Mouse (Mus musculus) kidney, adult 2 months (tissue): ENCODE results near the gene Aifm1.

ENCODE experiments used
- CTCF ChIP-seq: fragments of 200-500 bp; conservative IDR thresholded peaks from 2 replicates; pipeline ENCODE4 v1.5.1; 2011; ENCODE audit warnings: low read depth, mild to moderate bottlenecking, control low read depth, low read length, moderate library complexity, mixed read lengths; ENCODE audit not compliant: insufficient read depth, insufficient read length
- POLR2A ChIP-seq: fragments of 200-500 bp; IDR thresholded peaks from one replicate; pipeline ENCODE4 v1.6.1; 2011; ENCODE audit warnings: low read depth, low read length, control low read depth

- TF ChIP-seq POLR2A (no peak), CTCF (no peak)
Observed at GRCm38 (mm10) chrX:48454495-48454878, 58.9 kb downstream of the Aifm1 start.
